Mouse (Mus musculus): ENCODE results near the gene Prl6a1. TPM values are rescaled to one million over a fixed set of nuclear protein-coding genes. Genes with fewer than 3 reads are reported as not detected.

The Prl6a1 gene
- total RNA-seq (2021) = not detected
- long read RNA-seq, experiment 1 = 0 reads
- long read RNA-seq, experiment 2 = 0 reads

DNA sequence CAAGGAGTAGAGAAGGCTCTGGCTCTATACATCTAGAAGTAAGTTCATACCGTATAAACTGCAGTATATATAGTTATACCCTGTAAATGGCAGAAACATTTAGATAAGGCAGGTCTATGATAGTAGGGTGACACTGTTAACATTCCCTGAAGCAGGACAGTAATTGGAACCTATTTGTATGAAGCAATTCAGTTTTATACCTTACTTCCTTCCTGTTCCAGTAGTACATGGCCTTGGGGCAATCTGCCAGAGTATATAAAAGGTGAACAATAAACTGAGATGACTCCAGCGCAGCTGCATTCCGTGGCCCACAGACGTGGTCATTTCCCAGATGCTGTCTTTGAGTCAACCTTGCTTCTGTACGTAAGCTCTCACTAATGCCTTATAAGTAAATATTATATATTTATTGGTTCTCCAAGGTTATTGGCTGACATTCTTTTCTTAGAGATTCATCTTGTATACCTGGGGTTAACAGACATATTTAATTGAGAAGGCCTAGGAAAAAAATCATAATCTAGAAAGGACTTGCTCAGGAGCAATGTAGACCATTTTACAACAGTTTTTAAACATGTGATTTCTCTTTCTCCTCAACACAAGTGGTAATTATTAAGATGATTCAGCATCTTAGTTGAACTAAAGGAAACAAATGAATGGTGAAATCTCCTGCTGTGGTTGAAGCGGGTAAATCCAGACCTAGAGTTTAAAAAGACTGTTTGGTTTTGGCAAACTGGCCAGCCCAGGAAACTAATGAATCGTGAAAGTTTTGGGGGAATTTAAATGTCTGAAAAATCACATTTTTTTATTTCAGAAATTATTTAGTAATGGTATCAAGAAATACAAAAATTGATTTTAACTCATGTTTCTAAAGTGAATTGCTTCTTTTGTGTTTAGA lies at the start of gene Prl6a1:
Prl6a1 (plus strand) TSS at position 294 of the 892 bp plus-strand sequence.
- TF ChIP-seq CTCF (conservative IDR thresholded peaks at IDR 0.05) = no peak
- Histone ChIP-seq H3K27ac (no peak within 1 kb of the TSS), H3K4me3 (no peak within 1 kb of the TSS)
- DNase-seq (ENCODE audit: low spot score in 2 of 2) = no peak

DNA sequence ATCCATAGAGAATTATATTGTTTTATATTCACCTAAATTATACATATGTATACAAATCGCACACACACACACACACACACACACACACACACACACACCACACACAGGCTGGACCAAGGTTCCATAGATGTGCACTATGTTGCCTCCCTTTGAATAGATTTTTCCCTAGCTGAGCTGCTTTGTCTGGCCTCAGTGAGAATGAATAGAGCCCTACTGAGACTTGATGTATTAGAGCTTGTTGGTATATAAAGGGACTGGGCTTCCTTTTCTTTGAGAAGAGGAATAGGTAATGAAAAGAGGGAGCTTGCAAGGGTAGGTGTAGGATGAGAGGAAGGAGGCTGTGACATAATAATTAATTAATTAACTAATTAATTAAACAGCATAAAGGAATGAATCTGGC lies 22.6 kb downstream of the Prl6a1 start:
- no peak for DNase-seq (ENCODE audit: low spot score in 2 of 2)
- no peak for TF ChIP-seq CTCF (conservative IDR thresholded peaks at IDR 0.05)
- Histone ChIP-seq H3K4me3 (no peak overlapping the region), H3K27ac (no peak overlapping the region)

DNA sequence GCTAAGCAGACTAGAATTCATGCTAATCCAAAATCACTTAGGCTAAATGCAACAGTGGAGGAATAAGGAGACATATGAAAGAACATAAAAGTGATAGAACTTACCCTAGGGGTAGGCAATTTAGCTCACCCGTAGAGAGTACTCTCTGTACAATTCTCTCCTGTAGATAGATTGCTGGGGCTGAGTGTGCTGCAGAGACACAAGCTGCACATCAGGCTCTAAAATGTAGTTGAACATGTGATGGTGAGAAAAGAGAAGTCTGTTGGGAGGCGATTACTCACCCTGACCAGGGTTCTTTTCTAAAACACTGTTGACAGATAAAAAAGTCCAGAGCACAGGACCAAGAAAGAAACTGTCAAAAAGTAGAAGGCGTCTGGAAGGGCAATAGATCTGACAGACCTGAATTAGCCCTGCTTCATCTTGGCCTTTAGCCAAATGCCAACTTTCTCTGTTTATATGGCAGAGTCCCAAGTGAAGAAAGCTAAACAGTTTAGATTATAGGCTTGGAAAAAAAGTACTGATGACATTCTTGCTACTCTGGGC lies 30.4 kb downstream of the Prl6a1 start:
- no peak for DNase-seq (ENCODE audit: low spot score in 2 of 2)
- Histone ChIP-seq H3K4me3 (no peak overlapping the region), H3K27ac (no peak overlapping the region)
- TF ChIP-seq CTCF (conservative IDR thresholded peaks at IDR 0.05) = no peak

DNA sequence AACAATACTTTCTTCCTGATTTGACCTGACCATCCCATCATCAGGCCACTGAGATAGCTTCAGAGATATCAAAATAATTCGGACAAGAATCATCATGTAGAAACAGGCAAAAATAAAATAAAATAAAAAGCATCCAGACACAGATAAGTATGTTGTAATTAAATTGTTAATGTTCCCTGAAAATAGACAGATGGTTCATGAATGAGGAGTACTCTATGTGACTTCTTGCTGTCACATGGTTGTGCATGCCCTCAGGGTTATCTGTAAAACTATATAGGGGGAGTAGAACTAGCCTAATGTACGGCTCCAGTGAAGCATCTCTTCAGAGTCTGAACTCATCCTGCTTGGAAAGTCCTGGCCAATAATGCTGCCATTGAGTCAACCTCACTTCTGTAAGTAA lies 32.9 kb downstream of the Prl6a1 start, which contains the start of gene Prl8a2:
Prl8a2 (plus strand) TSS at position 301 of the 400 bp plus-strand sequence.
- no peak for DNase-seq (ENCODE audit: low spot score in 2 of 2)
- Histone ChIP-seq H3K27ac (no peak within 1 kb of the TSS), H3K4me3 (no peak within 1 kb of the TSS)
- TF ChIP-seq CTCF (conservative IDR thresholded peaks at IDR 0.05) = no peak

Other genes with a start within 250 kb of the Prl6a1 start
- gene Prl3d1, start 218.4 kb upstream of the Prl6a1 start, total RNA-seq (2021) = not detected
- not detected for gene Prl3d2, start 190.9 kb upstream of the Prl6a1 start, total RNA-seq (2021)
- gene Prl3d3, start 155.8 kb upstream of the Prl6a1 start, total RNA-seq (2021) = not detected
- gene Prl3c1, start 116.0 kb upstream of the Prl6a1 start, total RNA-seq (2021) = not detected
- gene Prl3b1, start 70.8 kb upstream of the Prl6a1 start, total RNA-seq (2021) = not detected
- gene Prl3a1, start 53.2 kb upstream of the Prl6a1 start, total RNA-seq (2021) = not detected
- gene Prl8a2, start 33.0 kb downstream of the Prl6a1 start, total RNA-seq (2021) = not detected
- gene Prl2b1, start 78.2 kb downstream of the Prl6a1 start, total RNA-seq (2021) = not detected
- gene Prl8a6, start 126.1 kb downstream of the Prl6a1 start, total RNA-seq (2021) = not detected
- gene Prl8a8, start 200.6 kb downstream of the Prl6a1 start, total RNA-seq (2021) = not detected

Measured in layer of hippocampus, adult 2 months (tissue).